Mouse (Mus musculus) megakaryocyte, embryonic 14.5 days (primary cell): Measurements from ENCODE around the gene Frs2. TPM values are rescaled to one million over a fixed set of nuclear protein-coding genes. Genes with fewer than 3 reads are reported as not detected.

Experiments used
- H3K27me3 ChIP-seq: replicated peaks from 2 replicates; pipeline ENCODE3; 2012; ENCODE audit warnings: inconsistent platforms
- H3K36me3 ChIP-seq: replicated peaks from 2 replicates; pipeline ENCODE3; 2012; ENCODE audit warnings: low read length, inconsistent platforms, mixed read lengths
- H3K4me1 ChIP-seq: 2 replicates; pipeline ENCODE4 v1.6.1; 2012; ENCODE audit warnings: inconsistent platforms
- H3K4me3 ChIP-seq: replicated peaks from 2 replicates; pipeline ENCODE3; 2012; ENCODE audit warnings: moderate library complexity, mild to moderate bottlenecking, inconsistent platforms
- H3K9me3 ChIP-seq: 2 replicates; pipeline ENCODE4 v1.6.1; 2012; ENCODE audit warnings: inconsistent platforms
- FLI1 ChIP-seq: IDR thresholded peaks from 2 replicates; pipeline ENCODE4 v1.6.1; 2012; ENCODE audit warnings: low read length, inconsistent platforms, mixed read lengths
- GATA1 ChIP-seq: IDR thresholded peaks from 3 replicates; pipeline ENCODE4 v1.6.1; 2012; ENCODE audit warnings: mixed read lengths, low read length, inconsistent platforms, borderline replicate concordance
- polyA plus RNA-seq: library from polyadenylated mRNA; stranded (reverse); fragments of >175 nt; gene quantifications from 2 replicates; pipeline ENCODE4 v1.2.3, GENCODE M21; 2012; ENCODE audit warnings: low replicate concordance; ENCODE audit not compliant: insufficient read depth

The Frs2 gene
- polyA plus RNA-seq, 1 experiment: 1.5 TPM

DNA sequence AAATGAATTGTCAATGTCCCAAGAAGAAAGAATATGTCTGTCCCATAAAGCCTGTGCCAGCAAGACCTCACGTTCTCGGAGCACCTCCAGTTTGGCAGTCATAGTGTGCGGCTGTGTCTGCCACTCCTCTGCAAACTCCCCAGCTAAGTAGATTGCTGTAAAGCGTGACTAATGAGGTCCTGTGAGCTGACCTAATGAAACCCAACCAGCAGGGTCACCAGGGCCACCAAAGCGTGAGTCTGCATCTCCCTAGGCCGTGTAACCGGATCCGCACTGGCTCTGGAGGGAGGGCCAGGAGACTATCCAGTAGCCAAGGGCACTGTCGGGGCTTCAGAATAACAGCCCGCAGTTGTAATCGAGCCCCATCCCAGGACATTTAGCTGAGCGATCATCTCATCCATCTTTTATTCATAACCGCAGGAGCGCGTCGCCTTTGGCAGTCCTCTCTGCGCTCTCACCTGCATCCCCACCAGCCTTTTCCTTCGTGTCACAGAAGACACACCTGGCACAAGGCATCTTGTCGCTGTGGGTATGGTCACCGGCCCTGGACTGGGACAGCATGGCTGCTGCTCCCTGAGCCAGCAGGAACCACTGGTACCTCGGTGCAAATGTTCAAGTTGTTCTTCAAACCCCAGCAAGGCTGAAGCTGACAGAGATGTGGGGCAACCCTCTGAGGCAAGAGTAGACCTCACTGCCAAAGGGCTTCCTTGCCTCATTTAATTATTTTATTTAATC, 127.1 kb downstream of the Frs2 start:
- peaks cover 40% of the 10 kb centered on the region for H3K27me3 ChIP-seq
- peaks cover 5% of the 10 kb centered on the region; the same call in 1 of the 2 replicates for H3K9me3 ChIP-seq
- no peaks in the 10 kb centered on the region for H3K36me3 ChIP-seq
- TF ChIP-seq FLI1 (no peak), GATA1 (no peak)
- no peak overlapping the region for H3K4me3 ChIP-seq
- H3K4me1 ChIP-seq: peaks cover 26% of the 10 kb centered on the region

Other genes with a start within 250 kb of the Frs2 start
- gene Rab3ip, start 197.8 kb downstream of the Frs2 start, polyA plus RNA-seq: 4.8 TPM in 1 of 2 replicates, not detected in the other
- gene Gm10271, start 175.9 kb downstream of the Frs2 start, polyA plus RNA-seq: not detected in 2 replicates
- gene Best3, start 162.2 kb downstream of the Frs2 start, polyA plus RNA-seq: not detected in 2 replicates
- not detected in 2 replicates for gene Lrrc10, start 103.2 kb downstream of the Frs2 start, polyA plus RNA-seq
- gene Cct2, start 84.7 kb downstream of the Frs2 start, polyA plus RNA-seq: 3.6 and 19.1 TPM in 2 replicates
- 92.2 and 109 TPM in 2 replicates for gene Yeats4, start 76.0 kb upstream of the Frs2 start, polyA plus RNA-seq
- gene 9530003J23Rik, start 90.2 kb upstream of the Frs2 start, polyA plus RNA-seq: not detected in 2 replicates
- gene Lyz2, start 133.8 kb upstream of the Frs2 start, polyA plus RNA-seq: 5.8 and 101 TPM in 2 replicates
- not detected in 2 replicates for gene Lyz1, start 144.3 kb upstream of the Frs2 start, polyA plus RNA-seq
- gene Cpsf6, start 231.5 kb upstream of the Frs2 start, polyA plus RNA-seq: 77.6 and 434 TPM in 2 replicates